Mouse (Mus musculus) limb, embryonic 10.5 days (tissue): ENCODE measurements around the gene Mepe. TPM values are rescaled to one million over a fixed set of nuclear protein-coding genes. Genes with fewer than 3 reads are reported as not detected.

ENCODE experiments used
- DNase-seq: peaks from one replicate; pipeline ENCODE4 v3.0.0-alpha.2; 2017; ENCODE audit warnings: low spot score
- H3K27ac ChIP-seq: fragments of 300-500 bp; sonication (generic); 2 replicates; pipeline ENCODE4 v1.5.1; 2016; ENCODE audit warnings: mild to moderate bottlenecking
- H3K27me3 ChIP-seq: fragments of 300-500 bp; sonication (generic); 2 replicates; pipeline ENCODE4 v1.6.1; 2016; ENCODE audit warnings: low read depth, mild to moderate bottlenecking; ENCODE audit not compliant: poor library complexity, severe bottlenecking
- H3K36me3 ChIP-seq: fragments of 300-500 bp; sonication (generic); 2 replicates; pipeline ENCODE4 v1.6.1; 2016; ENCODE audit warnings: mild to moderate bottlenecking, moderate library complexity
- H3K4me1 ChIP-seq: fragments of 300-500 bp; sonication (generic); 2 replicates; pipeline ENCODE4 v1.6.1; 2016
- H3K4me3 ChIP-seq: fragments of 300-500 bp; sonication (generic); 2 replicates; pipeline ENCODE4 v1.5.1; 2016; ENCODE audit warnings: mild to moderate bottlenecking, moderate library complexity
- H3K9me3 ChIP-seq: fragments of 300-500 bp; sonication (generic); replicated peaks from 2 replicates; pipeline ENCODE4 v1.6.1; 2016; ENCODE audit warnings: mild to moderate bottlenecking
- WGBS: fragments of 180-500 bp; shearing (Covaris S2); methylation state at CpG from one replicate; pipeline ENCODE4 v1.1.7; 2016; 5-methylcytosine and 5-hydroxymethylcytosine counted together
- microRNA-seq: library from miRNA; unstranded; fragments of <30 nt; microRNA quantifications from one replicate; pipeline ENCODE4, GENCODE M21; 2017
- polyA plus RNA-seq: library from polyadenylated mRNA; unstranded; fragments of >200 nt; fragmentation: Nextera tagmentation; extraction: Ambion mirVana; gene quantifications from 2 replicates; pipeline ENCODE4 v1.2.1, GENCODE M21; 2016

Mepe gene
- polyA plus RNA-seq, 1 experiment from 2014 or later, result not detected

DNA sequence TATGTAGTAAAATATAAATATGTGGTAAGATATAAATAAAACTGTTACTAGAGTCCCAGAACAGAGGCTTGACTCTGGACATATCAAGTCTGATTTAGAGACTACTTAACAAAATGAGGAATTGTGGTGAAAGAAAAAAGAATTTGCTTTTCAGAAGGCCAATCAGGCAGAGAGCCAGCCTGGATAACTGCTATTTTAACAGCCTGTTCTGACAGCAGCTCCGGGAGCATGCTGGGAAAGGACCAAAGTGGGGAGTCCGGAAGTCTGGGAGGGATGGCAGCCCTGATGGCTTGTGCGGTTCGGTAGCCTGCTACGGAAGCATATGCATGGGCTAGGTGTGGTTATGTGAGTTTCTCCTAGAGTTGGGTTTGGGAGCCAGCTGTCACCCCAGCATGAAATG is 45.5 kb downstream of the Mepe start:
- no peak for DNase-seq
- Histone ChIP-seq H3K4me1 (peaks cover 37% of the 10 kb centered on the region), H3K4me3 (no peak overlapping the region), H3K36me3 (no peaks in the 10 kb centered on the region), H3K27me3 (no peaks in the 10 kb centered on the region), H3K27ac (no peak overlapping the region; the same call in 1 of the 2 replicates), H3K9me3 (no peaks in the 10 kb centered on the region)
- 75% methylated on average over 5 of the region's 5 CpGs for WGBS

DNA sequence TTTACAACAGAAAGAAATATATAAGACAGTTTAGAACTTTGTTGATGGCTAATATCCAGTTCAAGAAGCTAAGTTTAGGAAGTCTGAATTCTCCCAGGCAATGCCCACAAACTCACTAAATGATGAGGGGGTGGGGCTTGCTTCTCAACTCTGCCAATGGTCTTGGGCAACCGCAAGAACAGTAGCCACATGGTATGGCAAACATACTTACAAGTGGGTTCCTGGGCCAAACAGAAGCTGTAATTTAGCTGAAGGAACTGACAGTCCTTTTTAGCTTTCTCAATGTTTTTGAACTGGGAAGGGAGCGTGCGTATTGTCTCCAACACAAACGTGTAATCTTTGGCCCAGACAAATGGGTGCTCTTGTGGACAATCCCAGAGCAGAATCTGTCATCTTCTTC is 46.2 kb downstream of the Mepe start:
- Histone ChIP-seq H3K27ac (no peak overlapping the region), H3K36me3 (no peaks in the 10 kb centered on the region), H3K4me1 (peaks cover 38% of the 10 kb centered on the region), H3K4me3 (no peak overlapping the region), H3K27me3 (no peaks in the 10 kb centered on the region), H3K9me3 (no peaks in the 10 kb centered on the region)
- WGBS, result 92% methylated on average over 4 of the region's 4 CpGs
- DNase-seq, result no peak

DNA sequence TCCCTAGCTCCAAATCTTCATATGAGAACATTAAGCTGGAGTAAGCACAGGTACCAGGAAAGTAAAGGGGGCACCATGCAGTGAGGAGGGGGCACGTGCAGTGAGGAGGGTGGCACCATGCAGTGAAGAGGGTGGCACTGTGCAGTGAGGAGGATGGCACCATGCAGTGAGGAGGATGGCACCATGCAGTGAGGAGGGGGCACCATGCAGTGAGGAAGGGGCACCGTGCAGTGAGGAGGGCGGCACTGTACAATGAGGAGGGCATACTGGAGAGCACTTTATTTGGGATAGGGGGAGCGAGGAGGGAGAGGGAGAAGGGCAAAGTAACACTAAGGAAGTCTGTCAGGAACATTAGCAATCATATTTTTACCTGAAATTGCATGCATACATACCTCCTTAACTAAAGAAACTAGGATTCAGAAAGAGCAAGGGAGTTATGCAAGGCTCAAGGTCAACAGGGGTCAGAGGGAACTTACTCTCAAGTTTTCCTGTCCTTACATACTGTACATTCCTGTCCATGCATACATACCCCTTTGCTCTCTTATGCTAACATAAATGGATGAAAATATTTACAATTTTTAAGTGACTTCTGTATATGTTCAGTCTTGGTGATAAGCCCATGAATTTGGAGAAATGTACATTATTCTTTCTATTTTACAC is 48.6 kb downstream of the Mepe start:
- peaks cover 38% of the 10 kb centered on the region for H3K4me1 ChIP-seq
- 81% methylated on average over 4 of the region's 4 CpGs for WGBS
- no peaks in the 10 kb centered on the region for H3K36me3 ChIP-seq
- H3K27me3 ChIP-seq, result no peaks in the 10 kb centered on the region
- no peak for DNase-seq
- no peaks in the 10 kb centered on the region for H3K9me3 ChIP-seq
- no peak overlapping the region for H3K27ac ChIP-seq
- no peak overlapping the region for H3K4me3 ChIP-seq

DNA sequence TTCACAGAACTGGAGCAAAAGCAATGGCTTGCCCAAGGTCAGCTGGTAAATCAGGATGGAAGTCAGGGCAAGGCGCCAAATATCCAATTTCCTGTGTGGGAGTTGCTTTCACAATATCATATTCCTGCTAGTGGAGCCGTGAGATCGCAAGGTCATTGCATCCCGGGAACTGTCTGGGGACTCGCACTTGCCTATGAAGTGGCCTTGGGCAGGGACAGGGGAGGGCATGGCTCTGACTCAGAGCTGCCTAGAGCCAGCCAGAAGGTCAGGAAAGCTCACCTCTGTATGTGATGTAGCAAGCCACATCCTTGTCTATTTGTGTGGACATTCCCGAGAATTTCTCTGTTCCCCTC is 49.2 kb downstream of the Mepe start:
- Histone ChIP-seq H3K4me3 (no peak overlapping the region), H3K36me3 (no peaks in the 10 kb centered on the region), H3K9me3 (no peaks in the 10 kb centered on the region), H3K4me1 (peaks cover 38% of the 10 kb centered on the region), H3K27me3 (no peaks in the 10 kb centered on the region), H3K27ac (peak overlapping the region; percentile 56; the same call in 1 of the 2 replicates)
- no peak for DNase-seq
- 73% methylated on average over 6 of the region's 6 CpGs for WGBS

DNA sequence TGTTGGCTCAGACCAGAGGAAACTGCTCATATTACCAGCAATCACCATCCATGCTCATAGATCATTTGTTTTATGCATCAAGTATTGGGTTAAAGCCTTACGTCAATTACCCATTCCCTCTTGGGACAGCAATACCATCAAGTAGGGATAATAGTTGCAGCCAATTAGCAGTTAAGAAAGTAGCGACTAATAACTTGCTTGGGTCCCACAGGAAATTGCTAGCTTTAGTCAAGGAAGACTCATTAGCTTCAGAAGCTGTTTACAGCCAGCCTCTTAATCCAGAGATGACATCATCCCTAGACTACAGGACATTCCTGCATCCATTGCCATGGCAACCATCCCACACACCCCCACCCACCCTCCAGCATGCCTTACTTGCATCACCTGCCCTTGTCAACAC is 50.0 kb downstream of the Mepe start:
- no peaks in the 10 kb centered on the region for H3K36me3 ChIP-seq
- peaks cover 35% of the 10 kb centered on the region for H3K4me1 ChIP-seq
- peak; percentile 57 for DNase-seq
- H3K27me3 ChIP-seq, result no peaks in the 10 kb centered on the region
- WGBS, result 41% methylated on average over 2 of the region's 2 CpGs
- no peak overlapping the region for H3K4me3 ChIP-seq
- no peaks in the 10 kb centered on the region for H3K9me3 ChIP-seq
- no peak overlapping the region for H3K27ac ChIP-seq

DNA sequence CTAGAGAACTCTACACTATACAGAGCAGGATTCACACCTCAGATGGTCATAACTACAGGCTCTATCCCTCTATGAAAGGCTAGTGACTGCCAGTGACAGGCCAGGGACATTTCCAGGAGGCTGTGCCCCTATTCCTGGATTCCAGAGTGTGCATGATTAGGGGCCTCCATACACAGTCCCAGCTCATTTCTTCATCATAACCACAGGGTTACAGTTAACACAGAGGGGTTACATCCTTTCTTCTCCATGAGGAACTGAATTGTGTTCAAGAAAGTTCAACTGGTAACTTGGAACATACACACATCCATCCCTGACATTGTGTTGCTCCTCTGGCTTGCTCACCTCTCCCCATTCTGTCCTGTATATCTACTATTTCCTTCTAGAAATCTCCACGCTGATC is 51.8 kb downstream of the Mepe start:
- H3K9me3 ChIP-seq, result no peaks in the 10 kb centered on the region
- peaks cover 22% of the 10 kb centered on the region for H3K4me1 ChIP-seq
- H3K4me3 ChIP-seq, result no peak overlapping the region
- no peaks in the 10 kb centered on the region for H3K27me3 ChIP-seq
- DNase-seq, result no peak
- H3K27ac ChIP-seq, result no peak overlapping the region
- H3K36me3 ChIP-seq, result no peaks in the 10 kb centered on the region
- WGBS, result 79% methylated on average over 1 of the region's 1 CpGs

DNA sequence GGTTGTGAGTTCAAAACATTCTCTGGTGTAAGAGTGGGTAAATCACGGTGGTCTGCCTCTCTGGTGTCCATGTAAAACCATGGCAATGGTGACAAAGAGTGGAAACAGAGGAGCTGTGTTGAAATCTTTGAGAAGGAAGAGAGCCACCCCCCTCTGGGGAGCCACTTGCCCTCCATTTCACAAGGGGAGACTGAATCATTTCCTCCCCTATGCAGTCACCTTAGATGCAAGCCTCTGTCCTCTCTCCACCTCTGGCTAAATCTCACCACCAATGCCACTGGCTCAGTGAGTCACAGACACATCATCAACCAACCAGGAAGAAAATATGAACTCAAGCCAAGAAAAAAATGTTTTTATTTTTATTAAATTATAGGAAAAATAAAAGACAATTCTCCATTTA is 55.4 kb downstream of the Mepe start:
- 89% methylated on average over 1 of the region's 1 CpGs for WGBS
- H3K27ac ChIP-seq, result no peak overlapping the region
- H3K9me3 ChIP-seq, result no peaks in the 10 kb centered on the region
- H3K27me3 ChIP-seq, result no peaks in the 10 kb centered on the region
- H3K36me3 ChIP-seq, result no peaks in the 10 kb centered on the region
- H3K4me3 ChIP-seq, result no peak overlapping the region
- DNase-seq, result no peak
- H3K4me1 ChIP-seq, result peaks cover 13% of the 10 kb centered on the region

DNA sequence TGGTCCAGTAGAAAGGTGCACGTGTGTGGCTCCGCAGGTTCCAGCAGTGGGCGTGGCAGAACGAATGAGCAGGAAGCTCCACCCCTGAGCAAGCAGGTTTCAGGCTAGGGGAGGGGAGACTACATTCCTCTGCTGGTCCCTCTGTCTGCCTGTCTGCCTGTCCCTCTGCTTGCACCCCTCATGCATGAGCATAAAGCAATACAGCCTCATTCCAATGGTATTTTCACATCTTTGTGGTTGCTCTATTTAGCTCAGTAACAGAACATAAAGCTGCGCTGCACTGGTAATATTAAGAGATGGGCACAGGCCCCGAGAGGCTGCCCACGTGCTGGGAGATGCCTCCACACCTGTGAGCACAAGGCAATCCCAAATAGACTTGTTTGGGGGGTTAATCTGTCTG is 56.5 kb downstream of the Mepe start:
- no peak for DNase-seq
- WGBS, result 62% methylated on average over 4 of the region's 7 CpGs

DNA sequence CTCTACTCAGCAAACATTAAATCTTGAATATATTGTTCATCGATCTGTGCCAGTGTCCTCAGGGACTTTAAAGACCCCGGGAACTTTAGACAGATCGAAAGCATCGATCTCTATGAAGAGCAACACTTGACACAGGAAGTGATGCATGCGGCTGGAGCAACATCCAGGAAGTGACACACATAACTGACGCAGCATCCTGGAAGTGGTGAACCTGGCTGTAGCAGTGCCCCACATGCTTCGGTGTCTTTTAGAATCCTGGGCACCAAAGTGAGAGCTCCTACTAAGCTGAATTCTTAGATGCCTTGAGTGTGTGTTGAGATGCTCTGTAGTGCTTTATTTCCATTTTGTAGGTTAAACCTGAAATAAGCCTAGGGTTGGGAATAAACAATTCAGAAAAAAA is 59.4 kb downstream of the Mepe start:
- no peak overlapping the region for H3K4me3 ChIP-seq
- no peak overlapping the region for H3K27ac ChIP-seq
- peaks cover 12% of the 10 kb centered on the region for H3K4me1 ChIP-seq
- H3K9me3 ChIP-seq, result no peaks in the 10 kb centered on the region
- no peak for DNase-seq
- 94% methylated on average over 7 of the region's 7 CpGs for WGBS
- no peaks in the 10 kb centered on the region for H3K27me3 ChIP-seq
- H3K36me3 ChIP-seq, result no peaks in the 10 kb centered on the region

More for the DNA sequence above, 56.5 kb downstream of the Mepe start:
- Histone ChIP-seq H3K9me3 (no peaks in the 10 kb centered on the region), H3K4me1 (peaks cover 12% of the 10 kb centered on the region), H3K27me3 (no peaks in the 10 kb centered on the region), H3K36me3 (no peaks in the 10 kb centered on the region), H3K27ac (no peak overlapping the region), H3K4me3 (no peak overlapping the region)

DNA sequence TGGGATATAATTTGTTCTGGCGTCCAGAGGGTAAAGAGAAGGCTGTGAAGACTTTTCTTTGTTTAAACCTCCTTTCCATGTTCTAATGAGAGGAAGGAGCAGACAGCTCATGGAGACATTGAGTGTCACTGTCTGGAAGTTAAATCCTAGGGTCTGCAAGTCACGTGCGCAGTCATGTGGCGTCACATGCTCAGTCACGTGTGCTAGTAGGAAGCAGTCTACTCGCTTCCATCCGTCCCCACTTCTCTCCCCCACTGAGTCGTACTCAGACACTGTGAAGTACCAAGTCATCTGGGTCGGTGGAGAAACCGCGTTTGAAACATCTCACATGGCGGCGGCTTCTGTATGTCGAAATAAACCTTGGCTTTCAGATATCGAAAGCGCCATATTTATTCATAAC is 60.4 kb downstream of the Mepe start:
- no peaks in the 10 kb centered on the region for H3K9me3 ChIP-seq
- WGBS, result 94% methylated on average over 16 of the region's 16 CpGs
- H3K27ac ChIP-seq, result no peak overlapping the region
- peaks cover 12% of the 10 kb centered on the region for H3K4me1 ChIP-seq
- no peak overlapping the region for H3K4me3 ChIP-seq
- H3K36me3 ChIP-seq, result no peaks in the 10 kb centered on the region
- no peak for DNase-seq
- no peaks in the 10 kb centered on the region for H3K27me3 ChIP-seq

DNA sequence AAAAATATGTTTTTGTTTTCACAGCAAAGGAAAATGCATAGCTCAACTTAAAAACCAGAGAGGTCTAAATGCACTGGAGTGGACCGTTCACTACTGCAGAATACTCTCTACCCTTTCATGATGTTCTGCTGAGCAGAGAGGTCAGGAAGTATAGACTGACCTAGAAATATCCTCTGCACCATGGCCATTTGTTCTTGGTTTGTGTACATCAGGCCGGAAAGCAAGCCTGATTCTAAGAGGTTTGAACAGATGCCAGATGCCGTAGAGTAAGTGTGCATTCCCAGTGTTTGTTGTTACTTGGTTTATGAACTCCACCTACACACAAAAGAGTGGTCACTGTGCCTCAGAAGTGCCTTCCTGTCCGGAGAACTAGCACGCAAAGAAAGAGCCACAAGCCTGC is 61.8 kb downstream of the Mepe start:
- H3K27me3 ChIP-seq, result no peaks in the 10 kb centered on the region
- no peaks in the 10 kb centered on the region for H3K36me3 ChIP-seq
- no peak for DNase-seq
- WGBS, result 84% methylated on average over 5 of the region's 5 CpGs
- H3K4me3 ChIP-seq, result no peak overlapping the region
- H3K4me1 ChIP-seq, result peaks cover 12% of the 10 kb centered on the region
- H3K9me3 ChIP-seq, result no peaks in the 10 kb centered on the region
- H3K27ac ChIP-seq, result no peak overlapping the region

Small RNA genes within 50 kb of the gene (microRNA-seq; reads per million reads assigned to microRNA genes)
- not detected for gene Gm23616

Other genes with a start within 250 kb of the Mepe start
- gene Gm17660, start 247.7 kb upstream of the Mepe start, polyA plus RNA-seq, result not detected in 2 replicates
- 9.4 and 17.1 TPM in 2 replicates for gene Sparcl1, start 211.6 kb upstream of the Mepe start, polyA plus RNA-seq
- gene Dspp, start 154.6 kb upstream of the Mepe start, polyA plus RNA-seq, result not detected in 2 replicates
- gene Dmp1, start 122.7 kb upstream of the Mepe start, polyA plus RNA-seq, result not detected in 2 replicates
- not detected in 2 replicates for gene Ibsp, start 26.2 kb upstream of the Mepe start, polyA plus RNA-seq
- 2.0 and 6.4 TPM in 2 replicates for gene Spp1, start 109.8 kb downstream of the Mepe start, polyA plus RNA-seq
- gene Pkd2, start 134.1 kb downstream of the Mepe start, polyA plus RNA-seq, result 12.3 and 16.3 TPM in 2 replicates
- gene BC005561, start 183.0 kb downstream of the Mepe start, polyA plus RNA-seq, result 12.1 and 14.6 TPM in 2 replicates